Mouse (Mus musculus) kidney, adult 2 months (tissue): ENCODE results near the gene Htr5b.

Source experiments
- CTCF ChIP-seq: fragments of 200-500 bp; conservative IDR thresholded peaks from 2 replicates; pipeline ENCODE4 v1.5.1; 2011; ENCODE audit warnings: low read depth, mild to moderate bottlenecking, control low read depth, low read length, moderate library complexity, mixed read lengths; ENCODE audit not compliant: insufficient read depth, insufficient read length
- POLR2A ChIP-seq: fragments of 200-500 bp; IDR thresholded peaks from one replicate; pipeline ENCODE4 v1.6.1; 2011; ENCODE audit warnings: low read depth, low read length, control low read depth

DNA sequence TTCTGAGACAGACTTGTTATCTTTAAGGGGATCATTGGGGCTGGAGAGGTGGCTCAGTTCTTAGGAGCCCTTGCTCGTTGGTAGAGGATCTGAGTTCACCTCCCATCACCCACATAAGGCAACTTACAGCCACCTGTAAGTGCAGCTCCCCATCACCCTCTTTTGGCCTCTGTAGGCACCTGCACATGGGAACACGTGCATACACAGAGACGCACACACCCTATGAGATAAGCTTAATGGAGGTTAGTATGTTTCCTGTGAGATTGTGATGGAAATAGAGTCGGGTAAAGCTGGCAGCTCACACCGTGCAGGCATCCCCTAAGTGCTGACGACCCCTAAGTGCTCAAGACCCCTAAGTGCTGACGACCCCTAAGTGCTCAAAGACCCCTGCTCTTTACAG, 3.2 kb upstream of the Htr5b start:
- no peak for TF ChIP-seq CTCF
- TF ChIP-seq POLR2A = no peak
